Mouse (Mus musculus): Measurements from ENCODE around the gene Tmem104. TPM values are rescaled to one million over a fixed set of nuclear protein-coding genes. Genes with fewer than 3 reads are reported as not detected.

Gene Tmem104
- total RNA-seq, 1 experiment from 2014 or later: 9.0 TPM

DNA sequence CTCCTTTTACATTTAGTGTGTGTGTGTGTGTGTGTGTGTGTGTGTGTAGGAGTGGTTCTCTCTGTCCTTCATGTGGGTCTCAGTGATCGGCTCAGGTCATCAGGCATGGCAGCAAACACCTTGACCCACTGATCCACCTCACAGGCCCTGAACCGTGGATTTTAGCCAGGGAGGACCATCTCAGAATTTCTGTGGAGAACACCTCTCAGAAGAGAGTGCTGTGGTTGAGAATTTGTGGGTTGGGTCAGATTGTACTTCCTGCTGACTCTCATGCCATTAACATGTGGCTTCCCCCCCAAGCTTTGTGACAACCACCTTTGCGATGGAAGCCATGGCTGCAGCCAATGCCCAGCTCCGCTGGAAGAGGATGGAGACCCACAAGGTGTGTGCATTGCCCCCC is 13.2 kb downstream of the Tmem104 start:
- DNase-seq: no peak

DNA sequence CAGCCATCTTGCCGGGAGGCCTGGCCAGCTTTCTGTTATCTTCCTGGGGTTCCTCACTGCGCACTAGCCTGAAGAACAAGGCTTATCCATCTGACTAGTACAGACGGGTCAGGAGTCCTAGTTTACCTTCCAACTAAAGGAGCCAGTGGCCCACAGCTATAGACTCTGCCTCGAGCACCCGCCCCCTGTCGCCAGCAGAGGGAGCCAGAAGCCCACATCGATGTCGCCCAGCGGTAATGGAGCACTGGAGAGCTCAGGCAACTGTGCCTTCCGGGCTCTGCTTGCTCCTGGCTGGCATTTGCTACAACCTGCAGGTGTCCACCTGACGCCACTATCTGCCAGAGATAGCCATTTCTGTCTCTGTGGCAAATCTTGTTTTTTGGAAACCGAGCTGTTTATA is 15.0 kb downstream of the Tmem104 start:
- peak; percentile 90 for DNase-seq

DNA sequence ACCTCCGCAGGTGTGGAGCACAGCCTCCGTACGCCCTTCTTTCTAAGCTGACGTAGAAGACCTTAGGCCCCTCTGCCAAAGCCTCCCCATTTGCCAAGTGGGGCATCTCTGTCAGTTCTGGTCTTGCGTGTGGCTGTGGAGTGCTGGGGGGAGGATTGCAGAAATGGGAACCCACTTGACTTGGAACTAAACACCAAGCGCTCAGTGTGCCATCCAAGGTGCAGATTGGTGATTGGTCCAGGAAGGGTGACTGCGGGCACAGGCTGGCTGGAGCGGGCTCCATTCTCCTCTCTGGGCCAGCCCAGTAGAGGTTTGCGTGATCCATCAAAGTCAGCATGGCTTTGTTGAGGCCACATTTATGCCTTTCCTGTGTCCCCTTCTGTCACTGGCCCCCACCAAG is 15.5 kb downstream of the Tmem104 start:
- no peak for DNase-seq

DNA sequence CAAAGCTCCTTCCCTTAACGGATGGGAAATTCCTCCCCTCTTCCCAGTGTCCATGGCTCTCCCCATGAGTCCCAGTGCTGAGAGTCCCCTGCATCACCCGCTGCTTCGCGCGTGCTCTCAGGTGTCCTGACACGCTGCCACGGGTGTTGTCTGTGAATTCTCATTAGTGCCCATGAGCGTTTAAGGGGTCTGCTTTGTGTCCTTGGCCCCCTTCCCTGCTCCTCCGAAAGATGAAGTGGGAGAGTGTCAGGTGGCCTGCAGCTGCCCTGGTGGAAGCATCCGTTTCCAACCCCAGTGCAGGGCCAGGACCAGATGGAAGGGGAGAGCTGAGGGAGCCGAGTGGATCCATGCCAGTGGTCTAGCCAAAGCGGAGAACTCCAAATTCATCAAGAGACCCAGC is 20.8 kb downstream of the Tmem104 start:
- no peak for DNase-seq

DNA sequence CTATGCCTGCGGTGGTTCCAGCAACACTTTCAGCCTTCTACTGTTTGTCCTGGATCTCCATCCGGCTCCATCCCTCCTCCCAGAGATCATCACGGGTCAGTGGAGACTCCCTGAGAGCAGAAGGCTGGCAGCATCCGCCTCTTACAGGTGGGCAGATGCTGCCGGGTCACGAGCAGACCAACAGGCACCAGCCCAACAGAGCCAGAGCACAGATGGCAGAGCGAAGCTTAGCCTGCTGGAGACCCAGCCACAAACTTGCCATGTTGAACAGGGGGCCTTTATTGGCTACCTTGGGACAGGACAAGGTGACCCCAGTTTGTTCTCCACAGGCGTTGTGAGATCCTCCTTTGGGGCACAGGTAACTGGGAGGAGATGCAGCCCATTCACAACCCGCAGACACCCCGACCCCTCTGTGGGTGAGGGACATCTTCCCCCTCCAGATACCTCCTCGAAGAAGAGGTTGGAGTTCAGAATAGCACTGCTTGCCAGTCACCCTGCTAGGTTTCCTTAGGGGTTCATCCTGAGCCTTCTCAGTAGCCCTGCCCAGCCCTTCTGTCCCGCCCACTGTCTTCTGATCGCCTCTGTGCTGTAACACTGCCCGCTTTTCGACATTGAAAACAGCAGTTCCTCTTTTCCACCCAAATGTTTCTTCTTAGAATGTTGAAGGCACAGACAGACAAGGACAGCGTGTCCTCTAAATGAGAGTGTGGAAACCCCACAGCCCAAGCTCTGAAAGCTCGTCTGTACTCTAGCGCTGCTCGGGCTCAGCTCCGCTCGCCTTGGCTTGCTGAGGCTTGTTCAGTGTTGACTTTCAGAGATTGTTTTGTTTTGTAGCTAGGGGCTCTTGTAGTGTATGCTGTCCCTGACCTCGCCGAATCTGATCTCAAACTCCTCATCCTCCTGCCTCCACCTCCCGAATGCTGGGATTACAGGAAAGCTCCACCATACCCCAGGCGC is 21.8 kb downstream of the Tmem104 start:
- no peak for DNase-seq

DNA sequence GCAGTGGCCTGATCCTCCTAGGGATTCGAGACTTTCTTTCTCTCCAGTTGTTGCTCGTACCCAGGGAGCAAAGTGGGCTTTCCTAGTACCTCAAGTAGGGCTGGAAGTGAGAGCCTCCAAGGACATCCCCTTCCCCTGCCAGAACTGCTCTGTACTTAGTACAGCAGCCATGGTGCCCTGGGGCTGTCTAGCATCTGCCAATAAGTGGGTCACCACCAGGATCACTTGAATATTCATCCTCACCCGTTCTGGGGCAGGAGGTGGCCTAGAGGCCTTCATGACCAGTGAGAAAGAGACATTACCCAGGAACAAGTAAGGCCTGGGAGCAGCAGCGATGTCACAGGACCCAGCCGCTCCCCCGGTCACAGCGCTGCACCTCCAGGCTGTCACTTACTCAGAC is 22.7 kb downstream of the Tmem104 start:
- DNase-seq: no peak

DNA sequence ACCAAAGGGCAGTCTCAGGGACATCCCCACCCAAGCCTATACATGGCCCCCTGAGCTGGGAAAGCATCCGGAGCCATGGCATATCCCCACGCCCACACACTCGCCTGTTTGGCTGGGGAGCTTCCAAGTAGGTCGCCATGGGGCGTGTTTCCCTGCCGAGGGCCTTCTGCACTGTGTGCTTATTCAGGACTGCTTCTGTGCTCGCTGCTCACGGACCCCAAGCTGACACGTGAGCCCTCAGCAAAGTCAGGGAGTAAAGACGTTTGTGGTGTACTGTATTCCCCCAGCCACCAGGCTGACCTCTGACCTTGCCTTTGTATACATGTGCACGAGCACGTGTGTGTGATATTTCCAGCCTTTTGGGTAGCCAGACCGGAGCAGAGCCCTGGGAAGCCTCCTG is 24.8 kb downstream of the Tmem104 start:
- no peak for DNase-seq

DNA sequence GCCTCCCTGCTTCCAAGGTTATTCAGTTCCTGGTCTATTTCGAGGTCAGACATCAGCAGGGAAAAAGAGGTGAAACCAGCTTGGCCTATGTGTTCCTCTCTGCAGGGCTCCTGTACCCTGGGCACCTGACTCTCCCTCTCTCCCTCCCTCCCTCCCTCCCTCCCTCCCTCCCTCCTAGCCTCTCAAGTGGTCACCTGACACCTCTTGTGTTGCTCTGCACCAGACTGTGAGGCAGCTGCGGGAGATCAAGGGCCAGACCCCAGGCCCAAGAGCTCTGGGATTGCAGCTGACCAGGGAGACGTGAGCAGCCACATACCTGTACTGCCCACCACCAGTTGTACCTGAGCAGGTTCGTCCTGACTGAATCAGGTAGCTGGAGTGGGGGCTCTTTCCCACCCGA is 27.8 kb downstream of the Tmem104 start:
- DNase-seq: no peak

DNA sequence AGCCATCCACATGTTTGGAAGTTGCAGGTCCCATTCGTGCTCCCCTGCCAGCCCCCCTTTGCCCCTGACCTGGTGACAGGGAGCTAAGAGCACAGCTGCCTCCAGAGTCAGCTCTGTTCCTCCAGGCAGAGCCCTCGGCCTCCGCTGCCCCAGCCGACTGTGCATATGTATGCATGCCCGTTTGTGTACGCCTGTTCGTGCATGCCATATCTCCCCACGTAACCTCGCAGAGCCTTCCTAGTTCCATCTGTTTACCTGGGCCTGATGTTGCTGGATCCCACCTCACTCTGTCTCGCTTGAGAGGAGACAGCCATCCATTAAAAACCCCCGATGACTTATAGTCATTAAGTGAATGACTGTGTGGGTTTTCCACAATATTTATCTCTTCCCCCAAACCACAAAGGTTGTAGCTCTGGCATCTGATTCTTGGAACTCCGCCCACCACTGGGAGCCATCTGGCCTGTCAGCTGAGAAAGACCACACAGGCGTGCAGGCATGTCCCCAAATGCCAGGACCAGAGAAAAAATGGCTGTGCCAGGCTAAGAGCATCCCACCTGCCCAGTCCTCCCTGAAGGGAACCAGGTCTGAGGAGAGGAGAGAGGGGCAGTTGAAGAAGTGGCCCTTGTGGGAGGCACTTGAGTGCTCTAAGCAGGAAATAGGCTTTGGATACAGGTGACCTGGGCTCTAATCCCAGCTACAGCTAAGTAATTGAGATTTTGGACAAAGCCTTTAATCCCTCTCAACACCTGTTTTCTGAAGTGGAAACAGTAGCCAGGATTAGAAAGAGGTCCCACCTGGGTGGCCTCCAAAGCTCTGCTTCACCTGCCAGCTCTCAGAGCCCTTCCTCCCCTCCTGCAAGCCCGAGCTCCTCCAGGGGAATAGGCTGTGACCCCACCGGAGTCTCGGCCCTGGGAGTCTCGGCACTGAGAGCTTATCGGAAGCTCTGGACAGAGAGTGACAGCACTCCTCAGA is 30.4 kb downstream of the Tmem104 start:
- no peak for DNase-seq

DNA sequence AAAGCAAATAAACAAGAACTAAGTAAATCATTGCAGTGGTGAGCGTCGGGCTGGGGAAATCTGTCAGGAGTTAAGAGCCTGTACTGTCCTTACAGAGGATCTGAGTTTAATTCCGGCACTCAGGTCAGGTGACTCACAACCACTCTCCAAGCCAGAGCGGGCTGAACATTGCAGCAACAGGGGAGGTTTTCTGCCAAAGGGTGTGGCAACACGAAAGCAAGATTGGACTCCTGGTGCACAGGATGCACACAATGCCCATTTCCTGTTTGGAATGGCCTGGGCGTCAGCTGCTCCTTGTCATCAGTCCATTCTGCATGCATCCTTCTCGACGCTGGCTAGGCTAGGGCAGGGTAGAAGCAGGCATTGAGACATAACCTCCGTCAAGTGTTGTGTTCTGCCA is 32.0 kb downstream of the Tmem104 start:
- peak; percentile 75 for DNase-seq

DNA sequence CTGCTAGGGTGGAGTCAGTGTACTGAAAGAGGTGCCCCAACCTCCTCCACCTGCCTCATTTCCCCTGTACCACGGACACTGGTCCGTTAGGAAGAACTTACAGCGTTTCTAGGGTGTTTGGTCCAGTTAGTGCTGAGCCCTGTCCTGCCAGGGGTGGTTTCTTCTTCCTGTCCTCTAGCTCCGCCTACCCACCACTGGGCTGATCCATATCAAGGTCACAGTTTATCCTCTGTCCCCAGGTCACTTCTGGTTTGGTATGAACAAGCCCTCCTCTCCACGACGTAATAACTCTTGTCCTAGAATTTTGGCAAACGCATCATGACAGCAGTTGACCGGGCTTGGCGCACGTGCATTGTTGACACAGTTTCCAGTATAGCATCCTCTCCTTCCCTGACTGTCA is 32.4 kb downstream of the Tmem104 start:
- DNase-seq: no peak

DNA sequence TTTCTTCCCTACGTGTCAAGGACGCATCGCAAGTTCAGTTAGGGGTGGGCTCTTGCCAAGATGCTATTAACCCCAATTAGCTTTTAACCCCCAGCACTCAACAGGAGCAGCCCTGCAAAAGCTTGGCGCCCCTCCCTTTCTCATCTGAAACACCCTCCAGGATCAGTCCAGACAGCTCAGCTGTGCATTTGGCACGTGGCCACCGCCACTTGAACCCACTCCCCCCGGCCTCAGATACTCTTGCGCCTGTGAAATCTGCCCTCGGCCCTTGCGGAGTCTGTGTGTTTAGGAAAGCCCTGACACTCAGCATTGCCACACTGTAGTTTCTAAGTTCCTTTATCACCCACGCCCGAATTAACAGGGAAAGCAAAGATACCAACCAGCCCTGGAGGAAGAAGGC is 34.8 kb downstream of the Tmem104 start:
- DNase-seq: no peak

DNA sequence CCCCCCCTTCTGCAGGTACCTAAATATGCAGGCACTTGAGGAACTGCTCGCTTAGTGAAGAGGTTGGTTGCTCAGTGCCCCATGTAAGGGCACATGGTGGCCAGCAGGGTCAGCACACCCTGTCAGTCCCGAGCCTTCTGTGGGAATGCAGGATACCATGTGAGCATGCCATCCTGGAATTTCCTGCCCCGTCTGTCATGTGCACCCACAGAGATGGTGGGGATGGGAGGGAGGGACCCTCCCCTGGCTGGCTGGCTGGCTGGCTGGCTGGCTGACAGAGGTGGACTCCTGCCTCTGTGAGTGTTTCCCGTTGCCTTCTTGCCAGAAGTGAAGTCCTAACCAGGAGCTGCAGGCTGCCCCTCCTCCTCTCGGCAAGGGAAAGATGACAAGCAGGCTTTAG is 35.3 kb downstream of the Tmem104 start:
- DNase-seq: no peak

DNA sequence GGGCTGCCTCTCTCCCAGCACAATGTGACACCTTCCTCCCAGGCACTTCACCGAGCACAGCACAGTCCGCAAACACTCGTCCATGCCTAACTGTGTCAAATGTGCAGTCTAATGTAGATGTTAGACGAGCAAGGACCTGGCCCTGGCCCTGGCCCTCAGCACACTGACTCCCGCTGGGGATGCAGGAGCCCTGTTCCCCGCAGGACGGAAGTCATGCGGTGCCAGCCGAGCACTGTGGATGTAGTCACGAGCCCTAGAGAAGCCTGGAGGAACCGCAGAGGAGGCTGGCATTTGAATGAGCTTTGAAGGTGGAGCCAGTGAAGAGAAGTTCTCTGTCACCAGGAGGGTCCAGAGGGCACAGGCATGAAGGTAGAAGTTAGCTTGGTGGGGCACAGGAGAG is 36.2 kb downstream of the Tmem104 start:
- DNase-seq: no peak

DNA sequence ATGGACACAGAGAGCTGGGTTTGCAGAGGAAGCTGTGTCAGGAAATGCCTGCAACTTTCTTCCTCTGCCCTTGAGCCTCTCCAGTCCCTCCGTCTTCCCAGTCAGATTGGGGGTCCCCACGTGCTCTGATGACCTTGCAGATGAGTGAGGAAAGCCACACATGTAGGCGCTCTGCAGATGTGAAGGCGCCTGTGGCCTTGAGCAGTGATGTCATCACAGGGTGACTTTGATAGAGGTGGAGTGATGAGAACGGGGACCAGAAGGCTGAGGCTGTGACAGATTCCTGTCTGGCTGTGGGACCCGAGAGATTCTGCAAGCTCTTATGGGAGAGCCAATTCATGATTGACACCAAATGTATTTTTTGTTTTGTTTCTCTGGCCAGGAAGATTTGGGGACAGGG is 36.6 kb downstream of the Tmem104 start:
- DNase-seq: peak; percentile 67

DNA sequence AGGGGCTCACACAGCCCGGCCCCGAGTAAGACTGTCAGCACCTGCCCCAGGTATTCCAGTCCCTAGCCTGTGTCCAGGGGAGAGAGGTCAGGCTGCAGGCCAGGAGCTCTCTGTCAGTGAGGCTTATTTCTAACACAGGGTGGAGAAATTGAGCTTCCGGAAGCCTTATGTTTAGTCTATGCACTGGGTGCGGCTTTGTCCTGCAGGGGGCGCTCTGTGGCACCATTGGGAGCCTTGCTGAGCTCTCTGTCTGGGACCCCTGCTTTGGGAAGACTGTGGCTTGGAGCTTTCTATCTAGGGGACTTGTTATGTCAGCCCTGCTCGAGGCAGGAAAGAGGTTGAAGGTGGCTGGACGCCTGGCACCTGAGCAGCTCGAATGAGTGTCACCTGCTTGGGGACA is 37.6 kb downstream of the Tmem104 start:
- peak; percentile 84 for DNase-seq

DNA sequence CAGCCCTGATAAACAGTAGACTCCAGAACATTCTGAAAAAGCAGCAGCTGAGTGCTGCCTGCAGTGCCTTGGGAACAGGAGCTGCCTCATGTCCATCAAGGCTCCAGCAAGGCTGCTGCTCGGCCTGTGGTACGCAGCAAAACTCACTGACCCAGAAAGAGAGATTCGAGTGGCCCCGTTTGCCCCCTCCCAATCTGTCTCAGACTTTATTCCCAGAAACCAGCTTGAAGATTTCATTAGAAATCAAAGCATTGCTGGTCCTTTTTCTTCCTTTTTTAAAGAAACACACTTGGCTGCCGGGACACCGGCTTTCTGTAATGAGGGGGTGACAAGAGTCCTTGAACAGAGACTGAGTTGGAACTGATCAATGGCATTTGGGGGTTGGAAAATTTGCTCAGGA is 38.0 kb downstream of the Tmem104 start:
- DNase-seq: no peak

DNA sequence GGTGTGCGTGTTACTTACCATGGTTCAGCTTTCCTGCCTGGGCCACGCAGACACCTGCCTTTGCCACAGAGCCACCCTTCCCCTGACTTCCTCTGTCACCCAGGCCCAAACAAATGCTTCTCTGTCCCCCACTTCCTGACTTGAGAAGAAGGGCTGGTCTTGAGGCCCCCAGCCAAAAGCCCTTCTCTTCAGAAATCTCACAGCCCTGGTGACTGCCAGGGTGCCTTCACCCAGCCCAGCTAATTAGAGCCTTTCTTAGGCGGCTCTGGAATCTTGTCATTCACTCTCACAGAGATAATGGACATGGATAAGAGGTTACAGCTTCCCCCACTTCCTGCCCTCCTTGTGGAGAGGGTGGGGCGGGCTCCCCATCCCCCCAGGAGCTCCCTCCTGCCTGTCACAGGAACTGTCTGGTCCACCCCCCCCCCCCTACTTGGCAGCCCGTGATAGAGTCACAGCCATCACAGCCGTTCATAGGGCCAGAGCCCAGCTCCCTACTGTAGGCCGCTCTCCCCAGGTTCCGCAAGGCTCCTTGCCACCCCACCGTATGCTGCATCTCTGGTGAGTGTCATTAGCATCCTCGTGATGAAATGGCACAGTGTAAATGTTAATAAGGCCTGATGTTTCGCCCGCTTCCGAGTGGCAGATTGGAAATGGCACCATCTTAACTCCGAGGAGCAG is 39.7 kb downstream of the Tmem104 start:
- no peak for DNase-seq

DNA sequence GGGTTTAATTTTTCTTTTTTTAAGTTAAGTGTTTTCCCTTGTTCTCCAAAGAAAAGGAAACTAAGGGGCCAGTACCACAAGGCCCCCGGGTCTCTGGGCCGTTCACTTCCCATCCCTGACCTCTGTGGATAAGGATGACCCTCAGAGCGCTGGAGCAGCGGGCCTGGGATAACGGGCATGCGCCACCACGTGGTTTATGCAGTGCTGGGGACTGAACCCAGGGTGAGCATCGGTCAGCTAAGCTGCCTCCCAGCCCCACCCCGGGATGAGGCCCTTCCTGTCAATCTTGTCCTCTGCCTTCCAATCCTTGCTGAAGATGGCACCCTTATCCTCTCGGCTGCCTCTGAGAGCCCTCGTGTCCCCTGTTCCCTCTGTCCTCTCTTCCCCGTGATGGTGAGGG is 40.4 kb downstream of the Tmem104 start:
- no peak for DNase-seq

DNA sequence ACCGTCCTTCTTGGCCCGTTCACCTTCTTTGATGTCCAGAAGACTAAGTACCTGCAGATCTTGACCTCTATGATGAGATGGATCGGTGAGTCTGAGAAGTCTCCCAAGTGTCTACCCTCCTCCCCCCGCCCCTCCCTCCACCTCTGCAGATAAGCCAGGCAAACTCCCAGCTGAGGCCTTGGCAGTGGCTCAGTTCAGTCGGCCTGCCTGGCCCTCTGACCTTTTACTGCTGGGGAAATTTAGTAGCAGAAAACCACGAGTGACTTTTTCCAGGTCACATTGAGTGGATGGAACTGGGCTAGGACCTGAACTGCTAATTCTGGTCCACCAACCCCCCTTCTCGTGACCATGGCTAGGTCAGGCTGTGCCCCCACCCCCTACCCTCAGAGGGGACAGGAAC is 41.1 kb downstream of the Tmem104 start:
- DNase-seq: no peak

DNA sequence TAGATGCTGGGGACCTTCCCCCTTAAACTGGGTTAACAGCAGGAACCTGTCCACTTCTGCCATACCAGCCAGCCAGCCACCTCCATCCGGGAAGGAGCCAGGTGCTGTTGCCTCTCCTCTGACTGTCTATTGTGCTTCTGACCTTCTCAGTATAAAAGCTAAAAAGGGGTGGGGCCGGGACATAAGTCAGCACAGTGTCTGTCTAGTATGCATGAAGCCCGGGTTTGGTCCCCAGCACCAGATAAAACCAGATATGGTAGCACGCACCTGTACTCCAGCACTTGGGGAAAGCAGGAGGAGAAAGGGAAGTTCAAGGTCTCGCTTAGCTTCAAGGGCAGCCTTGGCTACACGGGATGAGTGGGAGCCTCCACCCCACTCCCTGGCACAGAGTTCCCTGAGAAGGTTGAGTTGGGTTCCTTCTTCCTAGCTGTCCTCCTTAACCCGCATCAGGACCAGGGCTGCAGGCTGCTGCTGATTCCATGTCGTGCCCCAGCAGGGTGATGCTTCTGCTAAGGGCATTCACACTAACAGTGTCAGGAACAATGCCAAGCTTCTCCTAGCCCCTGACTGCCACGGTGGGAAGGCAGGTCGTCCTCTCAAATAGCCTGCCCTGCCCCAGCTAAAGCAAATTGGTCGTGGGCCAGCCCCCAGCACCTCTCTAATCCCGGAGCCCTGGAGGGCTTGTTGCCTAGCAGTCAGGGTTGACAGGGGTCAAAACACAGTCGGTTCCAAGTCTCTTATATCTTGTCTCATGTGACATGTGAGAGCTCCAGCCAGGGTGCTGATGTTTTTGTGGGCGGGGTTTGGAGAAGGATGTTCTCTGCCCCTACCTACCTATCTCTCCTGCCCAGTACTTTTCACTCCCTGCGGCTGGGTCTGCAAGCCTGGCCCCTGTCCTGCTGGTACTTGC is 42.0 kb downstream of the Tmem104 start:
- DNase-seq: no peak

Measured in adrenal gland, postnatal 14 days (tissue).